ENCODE assay signal across 8 mouse cellular contexts in the genomic region with DNA sequence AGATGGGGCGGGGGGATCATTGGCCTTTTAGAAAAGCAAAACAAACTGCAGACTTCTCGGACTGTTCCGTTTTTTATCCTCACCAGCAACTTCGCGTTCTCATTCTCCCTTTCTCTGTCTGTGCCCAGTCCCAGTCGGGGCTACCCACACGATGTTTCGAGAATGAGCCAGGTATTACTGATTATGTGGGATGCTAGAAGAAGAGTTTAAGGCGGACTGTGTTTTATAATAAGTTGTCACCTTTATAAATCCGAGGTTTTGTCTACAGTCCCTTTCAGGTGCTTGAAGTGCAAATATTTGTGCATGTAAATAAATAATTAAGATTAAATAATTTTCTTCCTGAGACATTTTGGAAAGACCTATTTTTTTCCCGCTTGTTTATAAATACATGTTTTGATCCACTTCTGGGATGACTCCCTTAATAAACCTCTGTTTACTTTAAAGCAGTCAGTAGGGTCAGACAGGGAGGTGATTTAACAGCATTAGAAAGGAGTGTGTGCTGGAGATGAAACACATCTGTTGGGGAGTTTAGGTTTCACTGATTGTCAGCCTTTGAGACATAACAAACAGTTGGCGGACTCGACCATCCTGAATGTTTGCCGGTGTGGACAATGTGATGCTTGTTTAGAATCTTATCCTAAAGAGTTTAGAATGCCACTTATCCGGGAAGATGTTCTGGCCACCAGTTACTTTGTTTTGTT. TPM values are rescaled to one million over a fixed set of nuclear protein-coding genes. Genes with fewer than 3 reads are reported as not detected.
DNase-seq lines count a peak whose midpoint lies in the region; ATAC-seq and TF ChIP-seq lines count a peak whose summit lies in the region.

No protein-coding gene starts in this region.

- peak overlapping the region; percentile 82 for H3K4me2 ChIP-seq in heart, embryonic 14.5 days (ENCODE audit: low read length)
- peak overlapping the region; percentile 82 for H3K4me2 ChIP-seq in forebrain, postnatal 0 days (ENCODE audit: low read depth)

- peak overlapping the region in 1 of 2 experiments; percentile 69 for H3K27ac ChIP-seq in heart, embryonic 14.5 days (replicated peaks in 1 of 2; ENCODE audit: control insufficient read depth in 1 of 2, insufficient read depth in 1 of 2, low read depth in 2 of 2, low read length in 2 of 2)
- peak overlapping the region; percentile 46; the same call in 1 of the 2 replicates for H3K27ac ChIP-seq in forebrain, postnatal 0 days (ENCODE audit: low read depth, low read length)

- H3K4me3 ChIP-seq in heart, embryonic 14.5 days (ENCODE audit: control insufficient read depth in 1 of 2, insufficient read depth in 1 of 2, low read depth in 1 of 2, low read length in 2 of 2): peak overlapping the region; percentile 60 to 81
- H3K4me3 ChIP-seq in forebrain, postnatal 0 days (ENCODE audit: low read depth, low read length): peak overlapping the region; percentile 92
- H3K4me3 ChIP-seq in megakaryocyte, embryonic 14.5 days (replicated peaks): peak overlapping the region; percentile 99

- intact Hi-C loops in heart, postnatal 10 days (cut with DNase I): loop anchor here (5.0 kb wide), 2 partner anchors 86 to 211 kb away; a partner anchor contains a TSS

- H3K36me3 ChIP-seq in heart, embryonic 14.5 days (ENCODE audit: control insufficient read depth, insufficient read depth, low read length): no peaks in the 10 kb centered on the region
- H3K36me3 ChIP-seq in forebrain, postnatal 0 days (ENCODE audit: insufficient read depth): no peaks in the 10 kb centered on the region
- peaks cover 31% of the 10 kb centered on the region for H3K36me3 ChIP-seq in megakaryocyte, embryonic 14.5 days (replicated peaks; ENCODE audit: low read length)

- no peaks in the 10 kb centered on the region for H3K27me3 ChIP-seq in heart, embryonic 14.5 days (ENCODE audit: control insufficient read depth, insufficient read depth, low read length)
- no peaks in the 10 kb centered on the region for H3K27me3 ChIP-seq in forebrain, postnatal 0 days (ENCODE audit: insufficient read depth, low read length)
- no peaks in the 10 kb centered on the region for H3K27me3 ChIP-seq in megakaryocyte, embryonic 14.5 days (replicated peaks)

- no peaks in the 10 kb centered on the region for H3K9me3 ChIP-seq in heart, embryonic 14.5 days (ENCODE audit: control insufficient read depth, low read length)
- no peaks in the 10 kb centered on the region for H3K9me3 ChIP-seq in forebrain, postnatal 0 days (ENCODE audit: low read length)
- H3K9me3 ChIP-seq in megakaryocyte, embryonic 14.5 days: no peaks in the 10 kb centered on the region

- no peak for DNase-seq in heart, postnatal 10 days
- peak; percentile 45 for DNase-seq in MN1 (ENCODE audit: low spot score)
- DNase-seq in forebrain, postnatal 0 days: no peak
- no peak for DNase-seq in urinary bladder, adult 2 months (ENCODE audit: low spot score)
- DNase-seq in cerebellum, postnatal 4 days (ENCODE audit: low spot score in 2 of 2): no peak
- no peak for DNase-seq in cerebellum, adult 11 months

- H3K9ac ChIP-seq in heart, embryonic 14.5 days (ENCODE audit: low read length): peak overlapping the region; percentile 77
- H3K9ac ChIP-seq in forebrain, postnatal 0 days: peak overlapping the region; percentile 75

- ATAC-seq in heart, embryonic 14.5 days (ENCODE audit: insufficient number of reproducible peaks, insufficient read depth, low FRiP score, low read depth): no peak
- no peak for ATAC-seq in forebrain, postnatal 0 days

- peaks cover 2 to 6% of the 10 kb centered on the region in 2 experiments; a peak in 3 of 4 replicates for H3K4me1 ChIP-seq in heart, embryonic 14.5 days (ENCODE audit: control insufficient read depth in 2 of 2, insufficient read depth in 2 of 2, low read length in 2 of 2)
- peaks cover 6% of the 10 kb centered on the region; the same call in 1 of the 2 replicates for H3K4me1 ChIP-seq in forebrain, postnatal 0 days (ENCODE audit: insufficient read depth)
- H3K4me1 ChIP-seq in megakaryocyte, embryonic 14.5 days: peaks cover 60% of the 10 kb centered on the region

- WGBS in heart, embryonic 14.5 days: 13% methylated on average over 15 of the region's 15 CpGs
- WGBS in forebrain, postnatal 0 days: 6% methylated on average over 15 of the region's 15 CpGs

- TF ChIP-seq CTCF in forebrain, postnatal 0 days (IDR thresholded peaks at IDR 0.05; ENCODE audit: low read depth): no peak

RNA-seq across cellular contexts. Expression of a gene that starts 0.9 kb away (rescaled TPM):
- polyA plus RNA-seq in heart, embryonic 14.5 days (2014; fragmentation: Nextera tagmentation; extraction: Ambion mirVana): 39.0 and 42.5 TPM in 2 replicates
- total RNA-seq in heart, postnatal 10 days (2021): 10 to 100 TPM; 25.9 to 26.4 TPM
- total RNA-seq in forebrain, postnatal 0 days (2014; rRNA removed): 69.6 and 69.7 TPM in 2 replicates
- 61.6 and 72.0 TPM in 2 replicates for polyA plus RNA-seq in forebrain, postnatal 0 days (2015; fragmentation: Nextera tagmentation; extraction: Ambion mirVana)
- polyA plus RNA-seq in megakaryocyte, embryonic 14.5 days (2012; ENCODE audit: insufficient read depth, low replicate concordance): 59.7 and 100 TPM in 2 replicates
- 89.1 and 98.4 TPM in 2 replicates for polyA plus RNA-seq in urinary bladder, adult 2 months (2012; rRNA removed)
